Mouse (Mus musculus) small intestine, adult 2 months (tissue): ENCODE data around the gene Itgb1bp2.

Experiments
- CTCF ChIP-seq: fragments of 200-500 bp; IDR thresholded peaks from 2 replicates; pipeline ENCODE4 v1.5.1; 2012; ENCODE audit warnings: low read depth, mild to moderate bottlenecking, control low read depth, inconsistent platforms, low read length, moderate library complexity, mixed read lengths; ENCODE audit not compliant: insufficient replicate concordance, insufficient read length; ENCODE audit errors: extremely low read depth
- POLR2A ChIP-seq: fragments of 200-500 bp; IDR thresholded peaks from 2 replicates; pipeline ENCODE4 v1.6.1; 2012; ENCODE audit warnings: low read depth, mild to moderate bottlenecking, control low read depth, inconsistent platforms, low read length, moderate library complexity

- TF ChIP-seq POLR2A (no peak), CTCF (no peak)
Measured at GRCm38 (mm10) chrX:101423462-101423861, 25.4 kb upstream of the Itgb1bp2 start.
